Mouse (Mus musculus) ES-Bruce4 (cell line): ENCODE measurements around the gene Sept4.

Experiments
- EP300 ChIP-seq: IDR thresholded peaks from 2 replicates; pipeline ENCODE4 v1.6.1; 2011; ENCODE audit warnings: low read depth, low read length; ENCODE audit not compliant: insufficient read depth
- POLR2A ChIP-seq: IDR thresholded peaks from one replicate; pipeline ENCODE4 v1.8.1; 2011; ENCODE audit warnings: low read length; ENCODE audit not compliant: insufficient read depth

GRCm38 (mm10) chr11:87590841-87591525 is 22.3 kb downstream of the Sept4 start:
- no peak for TF ChIP-seq POLR2A
- TF ChIP-seq EP300, result no peak
